Mouse (Mus musculus): ENCODE data around the gene Adamts9. TPM values are rescaled to one million over a fixed set of nuclear protein-coding genes. Genes with fewer than 3 reads are reported as not detected.

Adamts9 gene
- polyA plus RNA-seq, 1 experiment from 2014 or later: 5.1 TPM

- ATAC-seq (ENCODE audit: extremely low read depth, insufficient number of reproducible peaks, low FRiP score, low TSS enrichment): no peak
- Histone ChIP-seq H3K4me1 (no peaks in the 10 kb centered on the region), H3K27ac (replicated peaks) (no peak overlapping the region)
Measured at GRCm38 (mm10) chr6:92759616-92760015, 183.7 kb downstream of the Adamts9 start.

DNA sequence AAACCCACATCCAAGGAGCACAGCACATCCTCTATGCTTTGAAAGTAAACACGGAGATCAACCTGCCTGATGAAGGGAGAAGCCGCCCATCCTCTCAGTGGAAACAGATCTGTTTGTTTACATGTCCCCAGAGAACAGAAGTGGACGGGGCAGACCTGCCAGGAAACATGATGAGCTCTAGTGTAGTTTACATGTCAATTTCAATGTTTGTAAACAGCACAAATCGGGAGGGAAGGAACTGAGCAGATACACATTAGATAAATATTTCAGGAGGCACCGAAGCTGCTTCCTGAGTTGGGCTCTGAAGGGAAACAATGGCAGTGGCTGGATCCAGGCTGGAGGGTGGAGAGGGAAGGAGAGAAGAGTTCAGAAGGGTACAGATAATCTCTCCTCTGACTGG is 187.5 kb downstream of the Adamts9 start:
- no peak overlapping the region for H3K4me2 ChIP-seq
- no peak overlapping the region for H3K4me3 ChIP-seq
- H3K27me3 ChIP-seq (replicated peaks): no peaks in the 10 kb centered on the region
- H3K27ac ChIP-seq (replicated peaks): no peak overlapping the region
- H3K9ac ChIP-seq: no peak overlapping the region
- no peaks in the 10 kb centered on the region for H3K9me3 ChIP-seq
- H3K4me1 ChIP-seq: no peaks in the 10 kb centered on the region
- WGBS: 24% methylated on average over 5 of the region's 5 CpGs
- ATAC-seq (ENCODE audit: extremely low read depth, insufficient number of reproducible peaks, low FRiP score, low TSS enrichment): no peak
- H3K36me3 ChIP-seq: no peaks in the 10 kb centered on the region

More at GRCm38 (mm10) chr6:92759616-92760015, 183.7 kb downstream of the Adamts9 start:
- Histone ChIP-seq H3K27me3 (replicated peaks) (no peaks in the 10 kb centered on the region), H3K9me3 (no peaks in the 10 kb centered on the region), H3K36me3 (no peaks in the 10 kb centered on the region), H3K9ac (no peak overlapping the region), H3K4me3 (no peak overlapping the region), H3K4me2 (no peak overlapping the region)

DNA sequence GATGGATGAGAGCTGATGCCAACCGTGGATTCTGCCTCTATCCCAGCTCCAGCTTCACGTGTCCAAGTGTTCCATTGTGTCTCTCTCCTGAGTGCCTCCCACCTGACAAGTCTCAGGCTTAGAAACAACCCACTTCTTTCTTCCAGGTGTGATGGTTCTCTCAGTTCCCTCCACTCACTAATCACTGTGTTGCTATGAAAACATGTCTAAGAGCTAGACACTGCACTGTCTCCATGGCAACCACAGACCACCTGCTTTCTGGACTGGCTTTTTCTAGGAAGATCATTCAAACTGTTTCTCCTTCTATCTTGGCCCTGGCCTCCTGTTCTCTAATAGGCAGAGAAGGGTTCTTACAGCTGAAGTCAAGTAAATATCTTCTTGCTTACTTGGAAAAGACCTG is 190.6 kb downstream of the Adamts9 start:
- no peak for ATAC-seq (ENCODE audit: extremely low read depth, insufficient number of reproducible peaks, low FRiP score, low TSS enrichment)
- no peak overlapping the region for H3K27ac ChIP-seq (replicated peaks)
- WGBS: 70% methylated on average over 2 of the region's 2 CpGs
- H3K4me2 ChIP-seq: no peak overlapping the region
- no peak overlapping the region for H3K4me3 ChIP-seq
- no peaks in the 10 kb centered on the region for H3K36me3 ChIP-seq
- no peaks in the 10 kb centered on the region for H3K9me3 ChIP-seq
- H3K9ac ChIP-seq: no peak overlapping the region
- H3K27me3 ChIP-seq (replicated peaks): no peaks in the 10 kb centered on the region
- peaks cover 5% of the 10 kb centered on the region for H3K4me1 ChIP-seq

DNA sequence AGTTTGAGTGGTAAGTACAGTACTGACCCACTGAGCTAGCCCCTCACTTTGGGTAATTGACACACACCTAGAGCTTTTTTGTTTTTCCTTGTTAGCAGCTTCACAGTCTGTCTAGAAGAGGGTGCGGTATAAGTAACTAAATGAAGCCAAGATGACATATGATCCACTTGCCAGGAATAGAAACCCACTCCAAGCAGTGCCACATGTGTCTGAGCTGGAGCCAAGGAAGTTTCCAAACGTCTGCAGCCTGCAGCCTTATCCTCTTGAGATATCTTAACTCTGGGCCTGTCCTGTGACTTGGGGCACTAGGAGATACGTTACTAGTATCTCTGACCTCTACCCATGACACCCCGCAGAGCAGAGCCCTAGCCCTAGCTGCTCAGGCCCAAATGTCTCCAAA is 193.9 kb downstream of the Adamts9 start:
- H3K27me3 ChIP-seq (replicated peaks): no peaks in the 10 kb centered on the region
- H3K4me1 ChIP-seq: peaks cover 5% of the 10 kb centered on the region
- H3K4me3 ChIP-seq: no peak overlapping the region
- ATAC-seq (ENCODE audit: extremely low read depth, insufficient number of reproducible peaks, low FRiP score, low TSS enrichment): no peak
- H3K9me3 ChIP-seq: no peaks in the 10 kb centered on the region
- H3K4me2 ChIP-seq: no peak overlapping the region
- no peak overlapping the region for H3K9ac ChIP-seq
- H3K36me3 ChIP-seq: no peaks in the 10 kb centered on the region
- 25% methylated on average over 4 of the region's 4 CpGs for WGBS
- no peak overlapping the region for H3K27ac ChIP-seq (replicated peaks)

GRCm38 (mm10) chr6:92743605-92744004 is 199.7 kb downstream of the Adamts9 start:
- no peaks in the 10 kb centered on the region for H3K36me3 ChIP-seq
- no peak overlapping the region for H3K4me3 ChIP-seq
- H3K9ac ChIP-seq: no peak overlapping the region
- 12% methylated on average over 11 of the region's 11 CpGs for WGBS
- H3K9me3 ChIP-seq: no peaks in the 10 kb centered on the region
- H3K4me1 ChIP-seq: no peaks in the 10 kb centered on the region; the same call in 1 of the 2 replicates
- peak overlapping the region; percentile 60 for H3K4me2 ChIP-seq
- H3K27me3 ChIP-seq (replicated peaks): no peaks in the 10 kb centered on the region
- ATAC-seq (ENCODE audit: extremely low read depth, insufficient number of reproducible peaks, low FRiP score, low TSS enrichment): no peak
- no peak overlapping the region for H3K27ac ChIP-seq (replicated peaks)

DNA sequence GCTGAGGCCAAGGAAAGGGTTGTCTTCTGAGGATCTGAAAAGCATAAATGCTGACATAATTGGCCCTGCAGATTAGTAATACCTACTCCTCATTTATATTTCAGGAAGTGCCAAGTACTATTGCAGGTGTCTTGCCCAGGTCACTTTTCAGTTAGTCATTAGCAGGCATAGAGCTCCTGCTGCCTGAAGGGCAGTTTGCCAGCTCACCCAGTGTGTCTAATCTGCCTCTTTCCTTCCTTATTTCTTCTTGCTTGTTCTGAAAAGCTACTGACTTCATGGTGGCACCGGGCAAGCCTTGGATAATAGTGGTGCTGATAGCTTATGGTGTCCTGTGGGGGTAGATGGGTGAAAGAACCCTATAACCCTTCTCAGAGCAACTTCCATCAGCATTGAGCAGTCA is 206.2 kb downstream of the Adamts9 start:
- WGBS: 83% methylated on average over 1 of the region's 1 CpGs
- Histone ChIP-seq H3K36me3 (no peaks in the 10 kb centered on the region), H3K9ac (no peak overlapping the region), H3K9me3 (peaks cover 9% of the 10 kb centered on the region), H3K27ac (replicated peaks) (no peak overlapping the region), H3K27me3 (replicated peaks) (no peaks in the 10 kb centered on the region), H3K4me1 (no peaks in the 10 kb centered on the region), H3K4me3 (no peak overlapping the region), H3K4me2 (no peak overlapping the region)
- no peak for ATAC-seq (ENCODE audit: extremely low read depth, insufficient number of reproducible peaks, low FRiP score, low TSS enrichment)

DNA sequence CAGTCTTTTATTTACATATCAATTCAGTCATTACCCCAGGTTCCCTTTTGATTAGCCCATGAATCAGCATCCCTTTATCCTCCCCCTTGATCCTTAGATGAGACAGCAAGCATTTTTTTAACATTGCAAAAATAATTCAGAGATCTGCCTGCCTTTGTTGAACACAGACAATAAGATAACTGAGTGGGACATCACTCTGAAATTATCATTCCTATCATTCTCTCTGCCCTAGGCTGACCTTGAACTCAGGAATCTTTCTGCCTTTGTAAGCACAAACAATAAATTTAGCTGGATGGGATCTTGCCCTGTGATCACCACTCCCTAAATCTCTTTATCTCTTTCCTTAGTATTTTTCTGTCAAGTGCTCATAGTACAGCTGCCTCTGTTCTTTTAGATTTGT is 209.6 kb downstream of the Adamts9 start:
- no peak for ATAC-seq (ENCODE audit: extremely low read depth, insufficient number of reproducible peaks, low FRiP score, low TSS enrichment)
- Histone ChIP-seq H3K27me3 (replicated peaks) (no peaks in the 10 kb centered on the region), H3K4me3 (no peak overlapping the region), H3K4me1 (peaks cover 2% of the 10 kb centered on the region; the same call in 1 of the 2 replicates), H3K36me3 (no peaks in the 10 kb centered on the region), H3K9ac (no peak overlapping the region), H3K9me3 (peaks cover 9% of the 10 kb centered on the region), H3K27ac (replicated peaks) (no peak overlapping the region), H3K4me2 (no peak overlapping the region)

- Histone ChIP-seq H3K27ac (replicated peaks) (no peak overlapping the region), H3K27me3 (replicated peaks) (no peaks in the 10 kb centered on the region), H3K9me3 (no peaks in the 10 kb centered on the region), H3K4me1 (peaks cover 16% of the 10 kb centered on the region), H3K4me2 (peak overlapping the region; percentile 46), H3K4me3 (no peak overlapping the region), H3K36me3 (no peaks in the 10 kb centered on the region), H3K9ac (peak overlapping the region; percentile 59; the same call in 1 of the 2 replicates)
- ATAC-seq (ENCODE audit: extremely low read depth, insufficient number of reproducible peaks, low FRiP score, low TSS enrichment): no peak
- 35% methylated on average over 7 of the region's 7 CpGs for WGBS
Measured at GRCm38 (mm10) chr6:92728514-92728913, 214.8 kb downstream of the Adamts9 start.

- ATAC-seq (ENCODE audit: extremely low read depth, insufficient number of reproducible peaks, low FRiP score, low TSS enrichment): no peak
- WGBS: 3% methylated on average over 10 of the region's 10 CpGs
- no peaks in the 10 kb centered on the region for H3K36me3 ChIP-seq
Measured at GRCm38 (mm10) chr6:92728084-92728483, 215.2 kb downstream of the Adamts9 start.

DNA sequence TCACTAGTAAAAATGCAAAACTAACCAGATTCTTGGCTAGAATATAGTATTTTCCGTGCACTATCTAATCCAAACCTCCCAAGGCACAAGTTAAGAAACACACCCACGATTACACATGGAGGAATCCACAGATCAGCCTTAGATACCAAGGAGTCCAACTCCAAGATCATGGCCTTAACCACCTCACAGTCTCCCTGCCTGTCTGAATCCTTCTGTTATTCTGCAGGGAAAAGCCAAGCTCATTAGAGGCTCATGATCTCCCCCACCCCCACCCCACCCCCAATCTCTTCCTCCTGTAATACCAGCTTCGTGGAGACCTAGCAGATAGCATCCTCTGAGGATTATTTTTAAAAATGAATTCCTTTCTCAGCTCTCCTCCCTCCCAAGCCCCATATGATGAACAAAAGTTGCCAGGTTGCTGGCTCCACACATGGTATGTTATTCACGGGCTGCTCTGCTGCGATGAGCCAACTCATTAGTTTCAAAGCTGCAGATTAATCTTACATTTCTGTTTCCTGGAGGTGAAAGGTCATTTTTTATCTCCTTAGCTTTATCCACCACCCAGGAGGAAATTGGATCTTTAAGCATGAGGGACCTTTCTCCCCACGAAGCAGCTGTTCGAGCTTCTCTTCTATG is 215.8 kb downstream of the Adamts9 start:
- ATAC-seq (ENCODE audit: extremely low read depth, insufficient number of reproducible peaks, low FRiP score, low TSS enrichment): no peak
- Histone ChIP-seq H3K27me3 (replicated peaks) (no peaks in the 10 kb centered on the region), H3K36me3 (no peaks in the 10 kb centered on the region), H3K27ac (replicated peaks) (no peak overlapping the region), H3K4me3 (no peak overlapping the region), H3K9me3 (no peaks in the 10 kb centered on the region), H3K9ac (no peak overlapping the region), H3K4me2 (no peak overlapping the region), H3K4me1 (peaks cover 16% of the 10 kb centered on the region)
- 19% methylated on average over 7 of the region's 7 CpGs for WGBS

More at GRCm38 (mm10) chr6:92728084-92728483, 215.2 kb downstream of the Adamts9 start:
- no peak overlapping the region for H3K27ac ChIP-seq (replicated peaks)
- peaks cover 16% of the 10 kb centered on the region for H3K4me1 ChIP-seq
- H3K9ac ChIP-seq: peak overlapping the region; percentile 59; the same call in 1 of the 2 replicates
- peak overlapping the region; percentile 46 for H3K4me2 ChIP-seq
- H3K9me3 ChIP-seq: no peaks in the 10 kb centered on the region
- no peaks in the 10 kb centered on the region for H3K27me3 ChIP-seq (replicated peaks)
- no peak overlapping the region for H3K4me3 ChIP-seq

DNA sequence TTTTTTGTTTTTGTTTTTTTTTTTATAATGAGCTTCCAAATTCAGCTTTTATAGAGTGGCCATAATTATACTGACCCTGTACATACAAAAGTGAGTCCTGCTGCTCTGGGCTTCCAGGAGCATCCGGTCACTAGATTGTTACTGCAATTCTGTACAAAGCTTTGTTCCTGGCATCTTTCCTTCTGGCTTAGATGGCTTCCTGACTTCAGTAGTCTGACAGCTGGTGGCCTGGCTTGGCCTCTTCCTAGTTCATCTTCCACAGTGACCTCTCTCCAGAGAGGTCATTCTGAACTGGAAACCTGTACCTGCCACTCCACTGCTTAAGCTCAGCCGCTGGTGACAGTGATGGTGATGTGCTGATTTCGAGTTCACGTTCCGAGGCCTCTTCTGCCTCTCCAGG is 217.2 kb downstream of the Adamts9 start:
- WGBS: 62% methylated on average over 5 of the region's 5 CpGs
- Histone ChIP-seq H3K9me3 (no peaks in the 10 kb centered on the region), H3K4me3 (no peak overlapping the region), H3K4me2 (no peak overlapping the region), H3K27ac (replicated peaks) (no peak overlapping the region), H3K36me3 (no peaks in the 10 kb centered on the region), H3K27me3 (replicated peaks) (no peaks in the 10 kb centered on the region), H3K9ac (no peak overlapping the region), H3K4me1 (peaks cover 16% of the 10 kb centered on the region)
- ATAC-seq (ENCODE audit: extremely low read depth, insufficient number of reproducible peaks, low FRiP score, low TSS enrichment): no peak

GRCm38 (mm10) chr6:92724394-92724793 is 218.9 kb downstream of the Adamts9 start:
- no peaks in the 10 kb centered on the region for H3K36me3 ChIP-seq

More at GRCm38 (mm10) chr6:92724394-92724793, 218.9 kb downstream of the Adamts9 start:
- Histone ChIP-seq H3K27me3 (replicated peaks) (no peaks in the 10 kb centered on the region), H3K4me3 (no peak overlapping the region), H3K4me2 (no peak overlapping the region), H3K9ac (no peak overlapping the region), H3K27ac (replicated peaks) (no peak overlapping the region), H3K9me3 (no peaks in the 10 kb centered on the region), H3K4me1 (peaks cover 16% of the 10 kb centered on the region)
- WGBS: 69% methylated on average over 2 of the region's 2 CpGs
- ATAC-seq (ENCODE audit: extremely low read depth, insufficient number of reproducible peaks, low FRiP score, low TSS enrichment): no peak
